ENCODE assay signal across 8 mouse cellular contexts in the genomic region with DNA sequence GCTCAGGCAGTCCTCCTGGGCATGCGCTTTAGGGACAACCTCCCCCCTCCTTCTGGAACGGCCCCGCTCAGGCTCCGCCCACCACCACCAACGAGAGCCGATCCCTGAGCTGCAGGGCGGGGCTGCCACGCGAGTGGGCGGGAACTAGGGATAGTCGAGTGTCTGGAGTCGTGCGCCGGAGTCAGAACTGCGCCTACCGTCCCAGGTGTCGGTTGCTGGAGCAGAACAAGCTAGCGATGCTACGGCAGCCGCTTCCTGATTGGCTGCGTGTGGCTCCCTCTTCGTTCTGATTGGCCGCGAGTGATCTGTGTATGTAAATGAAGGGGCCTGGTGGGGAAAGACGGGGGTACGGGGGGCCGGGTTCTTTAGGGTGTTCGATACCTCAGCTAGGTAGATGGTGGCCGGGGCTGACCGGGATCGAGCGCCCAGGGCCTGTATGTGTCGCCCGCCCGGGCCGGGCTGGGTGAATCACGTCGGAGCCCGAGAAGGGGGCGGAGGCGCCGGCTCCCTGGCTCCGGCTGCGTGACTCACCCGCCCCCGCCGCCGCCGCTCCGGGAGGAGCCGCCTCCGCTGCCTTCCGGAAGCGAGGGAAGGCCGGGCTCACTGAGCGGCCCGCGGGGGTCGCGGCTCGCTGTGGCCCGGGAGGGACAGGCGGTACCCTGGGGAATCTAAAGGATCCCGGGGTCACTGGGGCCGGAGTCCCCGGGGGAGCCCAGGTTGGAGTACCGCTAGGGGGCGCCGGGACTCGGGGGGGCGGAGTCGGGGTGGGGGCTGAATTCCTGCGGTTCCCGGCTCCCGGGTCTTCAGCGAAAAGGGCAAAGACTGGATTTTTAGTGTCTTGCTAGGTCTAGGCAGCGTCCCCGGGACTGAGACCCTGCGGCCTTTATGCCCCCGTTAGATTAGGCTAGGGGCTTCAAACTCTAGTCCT. TPM values are rescaled to one million over a fixed set of nuclear protein-coding genes. Genes with fewer than 3 reads are reported as not detected.
DNase-seq lines count a peak whose midpoint lies in the region; ATAC-seq and TF ChIP-seq lines count a peak whose summit lies in the region.

Gene Sertad1 (plus strand): TSS at position 141 of the 928 bp plus-strand sequence.

- peak within 1 kb of the TSS; percentile 76 for H3K4me2 ChIP-seq in kidney, embryonic 16.5 days (replicated peaks; ENCODE audit: low read depth, low read length)
- H3K4me2 ChIP-seq in myocyte (ENCODE audit: low read depth): peak within 1 kb of the TSS; percentile 99

- peak within 1 kb of the TSS; percentile 94 for H3K9ac ChIP-seq in kidney, embryonic 16.5 days (replicated peaks; ENCODE audit: low read length)
- peak within 1 kb of the TSS; percentile 86 for H3K9ac ChIP-seq in liver, adult 2 months (ENCODE audit: low read depth, low read length)

- H3K36me3 ChIP-seq in heart, embryonic 10.5 days: peaks cover 14% of the 10 kb centered on the region
- peaks cover 10% of the 10 kb centered on the region for H3K36me3 ChIP-seq in kidney, embryonic 16.5 days (ENCODE audit: insufficient read depth, low read length)
- no peaks in the 10 kb centered on the region for H3K36me3 ChIP-seq in liver, adult 2 months (ENCODE audit: control insufficient read depth, insufficient read depth, low read length)
- no peaks in the 10 kb centered on the region for H3K36me3 ChIP-seq in myocyte (ENCODE audit: control insufficient read depth, insufficient read depth)
- peaks cover 4% of the 10 kb centered on the region; the same call in 1 of the 2 replicates for H3K36me3 ChIP-seq in splenic B cell, adult 2 months (ENCODE audit: control insufficient read depth, insufficient read depth, low read length, poor library complexity, severe bottlenecking)

- under 1% methylated on average over 80 of the region's 80 CpGs for WGBS in heart, embryonic 10.5 days
- WGBS in kidney, embryonic 16.5 days: under 1% methylated on average over 80 of the region's 80 CpGs
- WGBS in liver, adult 2 months: under 1% methylated on average over 78 of the region's 80 CpGs

- TF ChIP-seq CTCF in liver, adult 2 months (IDR thresholded peaks at IDR 0.05; ENCODE audit: low read depth, low read length): peak; percentile 55

- peak within 1 kb of the TSS; percentile 81 for H3ac ChIP-seq in myocyte (ENCODE audit: control insufficient read depth, insufficient read length)

- peak; percentile 98 for TF ChIP-seq POLR2A in liver, adult 2 months (IDR thresholded peaks at IDR 0.05; ENCODE audit: extremely low read depth, insufficient read depth, low read length)
- TF ChIP-seq POLR2A in myocyte (IDR thresholded peaks at IDR 0.05; ENCODE audit: insufficient read length, low read depth): peak; percentile 99

- no peaks in the 10 kb centered on the region for H3K9me3 ChIP-seq in heart, embryonic 10.5 days
- H3K9me3 ChIP-seq in kidney, embryonic 16.5 days (ENCODE audit: low read length): no peaks in the 10 kb centered on the region

- H3K4me1 ChIP-seq in heart, embryonic 10.5 days: peaks cover 51% of the 10 kb centered on the region
- peaks cover 41% of the 10 kb centered on the region for H3K4me1 ChIP-seq in kidney, embryonic 16.5 days (ENCODE audit: insufficient read depth, low read length)
- H3K4me1 ChIP-seq in liver, adult 2 months (ENCODE audit: control insufficient read depth, insufficient read depth, low read length): peaks cover 17% of the 10 kb centered on the region

- peak; percentile 100 for DNase-seq in B cell, adult 2 months
- peak; percentile 100 for DNase-seq in brain, adult 2 months (ENCODE audit: low read depth, low spot score)
- DNase-seq in heart, embryonic 10.5 days (ENCODE audit: low spot score): peak; percentile 100
- peak; percentile 96 for DNase-seq in liver, adult 2 months (ENCODE audit: extremely low read depth, low read depth, low spot score)
- DNase-seq in splenic B cell, adult 2 months (ENCODE audit: low read depth, low spot score): peak; percentile 100

- peaks cover 11% of the 10 kb centered on the region; the same call in 1 of the 2 replicates for H3K79me2 ChIP-seq in liver, adult 2 months (ENCODE audit: control insufficient read depth, insufficient read depth, low read length)
- peaks cover 24% of the 10 kb centered on the region for H3K79me2 ChIP-seq in myocyte (ENCODE audit: control insufficient read depth, insufficient read depth)

- peak within 1 kb of the TSS; percentile 81 for H3K4me3 ChIP-seq in heart, embryonic 10.5 days
- H3K4me3 ChIP-seq in kidney, embryonic 16.5 days (ENCODE audit: low read length): peak within 1 kb of the TSS; percentile 75
- H3K4me3 ChIP-seq in liver, adult 2 months (ENCODE audit: insufficient read depth, low read depth, low read length): peak within 1 kb of the TSS; percentile 77
- peak within 1 kb of the TSS; percentile 71 for H3K4me3 ChIP-seq in myocyte

- ATAC-seq in erythroblast, adult 5-6 weeks (replicated peaks; ENCODE audit: low FRiP score, poor library complexity, severe bottlenecking): peak; percentile 79
- ATAC-seq in kidney, embryonic 16.5 days (ENCODE audit: low FRiP score, low TSS enrichment): peak; percentile 92

- peak within 1 kb of the TSS; percentile 97 for H3K27ac ChIP-seq in heart, embryonic 10.5 days
- H3K27ac ChIP-seq in kidney, embryonic 16.5 days (ENCODE audit: low read length): peak within 1 kb of the TSS; percentile 99
- peak within 1 kb of the TSS; percentile 90 for H3K27ac ChIP-seq in liver, adult 2 months (replicated peaks; ENCODE audit: insufficient read depth, low read depth, low read length)

- no peaks in the 10 kb centered on the region for H3K27me3 ChIP-seq in heart, embryonic 10.5 days (ENCODE audit: insufficient read depth, poor library complexity, severe bottlenecking)
- no peaks in the 10 kb centered on the region for H3K27me3 ChIP-seq in kidney, embryonic 16.5 days (ENCODE audit: insufficient read depth, low read length)
- H3K27me3 ChIP-seq in liver, adult 2 months (ENCODE audit: control insufficient read depth, insufficient read depth, low read length): no peaks in the 10 kb centered on the region
- H3K27me3 ChIP-seq in myocyte (ENCODE audit: control insufficient read depth, insufficient read depth, insufficient read length): no peaks in the 10 kb centered on the region
- no peaks in the 10 kb centered on the region for H3K27me3 ChIP-seq in splenic B cell, adult 2 months (ENCODE audit: control insufficient read depth, insufficient read depth, low read length, poor library complexity, severe bottlenecking)

TF ChIP-seq in myocyte, 11 proteins besides CTCF, POLR2A, EP300 and RAD21:
- TF ChIP-seq POLR2AphosphoS2 (IDR thresholded peaks at IDR 0.05; ENCODE audit: insufficient read length, low read depth) (peak; percentile 100), USF1 (IDR thresholded peaks at IDR 0.05; ENCODE audit: low read depth) (no peak), REST (IDR thresholded peaks at IDR 0.05; ENCODE audit: insufficient read depth, insufficient read length) (peak; percentile 61), MYOG (IDR thresholded peaks at IDR 0.05; ENCODE audit: control insufficient read depth in 1 of 3, insufficient read depth in 1 of 3, insufficient read length in 2 of 3, low read depth in 2 of 3) (peak in 1 of 3 experiments; percentile 50), TCF3 (IDR thresholded peaks at IDR 0.05; ENCODE audit: insufficient read length, low read depth) (no peak), SRF (IDR thresholded peaks at IDR 0.05; ENCODE audit: control insufficient read depth, insufficient read length, low read depth) (peak; percentile 79), MAX (IDR thresholded peaks at IDR 0.05; ENCODE audit: low read depth) (no peak), MYOD1 (IDR thresholded peaks at IDR 0.05; ENCODE audit: control insufficient read depth in 1 of 3, insufficient read length in 2 of 3, low read depth in 2 of 3) (peak in 1 of 3 experiments; percentile 66), CEBPB (IDR thresholded peaks at IDR 0.05; ENCODE audit: insufficient read depth, poor library complexity, severe bottlenecking) (no peak), TCF12 (IDR thresholded peaks at IDR 0.05; ENCODE audit: insufficient read depth, poor library complexity, severe bottlenecking) (no peak), E2F4 (IDR thresholded peaks at IDR 0.05; ENCODE audit: insufficient read depth) (peak; percentile 19)

RNA-seq across cellular contexts. Expression of gene Sertad1, which starts in this region (rescaled TPM):
- 26.5 and 34.1 TPM in 2 replicates for total RNA-seq in erythroblast, adult 5-6 weeks (2015; ENCODE audit: low replicate concordance)
- total RNA-seq in erythroblast, adult 5-6 weeks (2017; ENCODE audit: low replicate concordance): 26.2 and 30.5 TPM in 2 replicates
- polyA plus RNA-seq in heart, embryonic 10.5 days (2016; fragmentation: Nextera tagmentation; extraction: Ambion mirVana): 34.8 and 38.9 TPM in 2 replicates
- 42.3 and 45.8 TPM in 2 replicates for polyA plus RNA-seq in kidney, embryonic 16.5 days (2015; fragmentation: Nextera tagmentation; extraction: Ambion mirVana)
- 7.7 and 9.5 TPM in 2 replicates for total RNA-seq in liver, adult 2 months (2014; rRNA removed)
- 8.8 and 11.6 TPM in 2 replicates for polyA plus RNA-seq in liver, adult 2 months (2012; rRNA removed)
- polyA plus RNA-seq in myocyte (2012; fragmentation: generic; extraction: Trizol): 44.6 TPM

Comparison
In these comparisons a context has a peak if more than half of its experiments do, and no peak if none do; other contexts are left out.
1. Peak in every context shown above with its lines: DNase-seq, ATAC-seq, H3K4me3 ChIP-seq and H3K27ac ChIP-seq.